Mouse (Mus musculus) CH12.LX (cell line): ENCODE data around the gene Magel2. TPM values are rescaled to one million over a fixed set of nuclear protein-coding genes. Genes with fewer than 3 reads are reported as not detected.

ENCODE experiments used
- DNase-seq: peaks from one replicate; pipeline ENCODE4 v3.0.0-alpha.2; 2013; ENCODE audit errors: extremely low read depth
- H3K27ac ChIP-seq: 2 replicates; pipeline ENCODE4 v1.5.1; 2012; ENCODE audit warnings: low read depth, mild to moderate bottlenecking, control low read depth, moderate library complexity; ENCODE audit not compliant: insufficient read depth
- H3K27me3 ChIP-seq: replicated peaks from 2 replicates; pipeline ENCODE3; 2012; ENCODE audit warnings: inconsistent platforms
- H3K36me3 ChIP-seq, 2 experiments: replicated peaks in 1 of 2; 2 replicates each; pipeline versions ENCODE3 to v1.6.1; 2012; ENCODE audit warnings: inconsistent platforms in 1 of 2, low read length in 1 of 2, mild to moderate bottlenecking in 1 of 2, mixed read lengths in 1 of 2, moderate library complexity in 1 of 2; ENCODE audit not compliant: control insufficient read depth in 1 of 2, insufficient read depth in 1 of 2
- H3K4me1 ChIP-seq, 2 experiments: 2 replicates each; pipeline ENCODE4 v1.6.1; 2012; ENCODE audit warnings: inconsistent platforms in 1 of 2, moderate library complexity in 1 of 2; ENCODE audit not compliant: insufficient read depth in 2 of 2, control insufficient read depth in 1 of 2
- H3K4me2 ChIP-seq: 2 replicates; pipeline ENCODE4 v1.6.1; 2012; ENCODE audit warnings: low read depth, mild to moderate bottlenecking, control low read depth; ENCODE audit not compliant: poor library complexity, insufficient read depth, severe bottlenecking
- H3K4me3 ChIP-seq, 3 experiments: fragments of 150-350 bp in 1 of 3; sonication (generic) in 1 of 3; replicated peaks in 1 of 3; 2 replicates each; pipeline versions ENCODE3 to v1.5.1; 2011 to 2012; ENCODE audit warnings: low read depth in 2 of 3, low read length in 2 of 3, mild to moderate bottlenecking in 2 of 3, moderate library complexity in 2 of 3, control low read depth in 1 of 3, improper control_type of control experiment in 1 of 3, inconsistent platforms in 1 of 3, mixed read lengths in 1 of 3; ENCODE audit not compliant: poor library complexity in 1 of 3
- H3K79me2 ChIP-seq: replicated peaks from 2 replicates; pipeline ENCODE4 v1.6.1; 2012; ENCODE audit warnings: mild to moderate bottlenecking, moderate library complexity; ENCODE audit not compliant: control insufficient read depth, poor library complexity, insufficient read depth, severe bottlenecking; ENCODE audit errors: extremely low read depth
- H3K9ac ChIP-seq: 2 replicates; pipeline ENCODE4 v1.6.1; 2012; ENCODE audit warnings: low read depth, mild to moderate bottlenecking, control low read depth, moderate library complexity; ENCODE audit not compliant: insufficient read depth
- H3K9me3 ChIP-seq: replicated peaks from 2 replicates; pipeline ENCODE3; 2012; ENCODE audit warnings: low read length, inconsistent platforms, mixed read lengths
- BHLHE40 ChIP-seq: IDR thresholded peaks from 2 replicates; pipeline ENCODE4 v1.6.1; 2011; ENCODE audit warnings: mild to moderate bottlenecking, low read depth, low read length, improper control_type of control experiment
- CTCF ChIP-seq, 2 experiments: IDR thresholded peaks in 1 of 2; conservative IDR thresholded peaks in 1 of 2; 2 replicates each; pipeline ENCODE4 v1.5.1; 2011 to 2012; ENCODE audit warnings: low read depth in 2 of 2, low read length in 2 of 2, improper control_type of control experiment in 1 of 2, inconsistent platforms in 1 of 2, mild to moderate bottlenecking in 1 of 2, moderate library complexity in 1 of 2
- ELF1 ChIP-seq: IDR thresholded peaks from 2 replicates; pipeline ENCODE4 v1.6.1; 2014; ENCODE audit warnings: low read depth, mild to moderate bottlenecking, inconsistent platforms, low read length, improper control_type of control experiment
- ETS1 ChIP-seq: conservative IDR thresholded peaks from 2 replicates; pipeline ENCODE4 v1.6.1; 2012; ENCODE audit warnings: low read depth, mild to moderate bottlenecking, inconsistent platforms, low read length, improper control_type of control experiment, moderate library complexity
- GABPA ChIP-seq: IDR thresholded peaks from 2 replicates; pipeline ENCODE4 v1.6.1; 2012; ENCODE audit warnings: low read depth, low read length, improper control_type of control experiment, inconsistent platforms; ENCODE audit not compliant: insufficient replicate concordance
- IRF4 ChIP-seq: IDR thresholded peaks from 2 replicates; pipeline ENCODE4 v1.6.1; 2014; ENCODE audit warnings: low read depth, mild to moderate bottlenecking, inconsistent platforms, low read length, improper control_type of control experiment
- JUN ChIP-seq: IDR thresholded peaks from 2 replicates; pipeline ENCODE4 v1.6.1; 2011; ENCODE audit warnings: low read depth, mild to moderate bottlenecking, low read length, improper control_type of control experiment, moderate library complexity; ENCODE audit not compliant: insufficient read depth
- JUND ChIP-seq: conservative IDR thresholded peaks from 2 replicates; pipeline ENCODE4 v1.6.1; 2011; ENCODE audit warnings: low read depth, low read length, improper control_type of control experiment
- KAT2A ChIP-seq: IDR thresholded peaks from 2 replicates; pipeline ENCODE4 v1.6.1; 2012; ENCODE audit warnings: low read length, improper control_type of control experiment, inconsistent platforms; ENCODE audit not compliant: insufficient replicate concordance
- MAFK ChIP-seq: IDR thresholded peaks from 2 replicates; pipeline ENCODE4 v1.6.1; 2011; ENCODE audit warnings: low read length, improper control_type of control experiment; ENCODE audit not compliant: insufficient replicate concordance
- MAZ ChIP-seq: IDR thresholded peaks from 2 replicates; pipeline ENCODE4 v1.6.1; 2012; ENCODE audit warnings: low read depth, mild to moderate bottlenecking, inconsistent platforms, low read length, improper control_type of control experiment, moderate library complexity
- MXI1 ChIP-seq: IDR thresholded peaks from 2 replicates; pipeline ENCODE4 v1.6.1; 2011; ENCODE audit warnings: mild to moderate bottlenecking, low read depth, low read length, improper control_type of control experiment
- MYC ChIP-seq: IDR thresholded peaks from 2 replicates; pipeline ENCODE4 v1.6.1; 2011; ENCODE audit warnings: low read depth, mild to moderate bottlenecking, improper control_type of control experiment, low read length
- PAX5 ChIP-seq: IDR thresholded peaks from 2 replicates; pipeline ENCODE4 v1.6.1; 2012; ENCODE audit warnings: low read length, inconsistent platforms, mixed read lengths
- POLR2A ChIP-seq: IDR thresholded peaks from 2 replicates; pipeline ENCODE4 v1.6.1; 2011; ENCODE audit warnings: low read depth, mild to moderate bottlenecking, improper control_type of control experiment, low read length
- POLR2AphosphoS2 ChIP-seq: IDR thresholded peaks from 2 replicates; pipeline ENCODE4 v1.6.1; 2011; ENCODE audit warnings: low read depth, low read length, improper control_type of control experiment
- SIN3A ChIP-seq: IDR thresholded peaks from 2 replicates; pipeline ENCODE4 v1.6.1; 2012; ENCODE audit warnings: low read length, improper control_type of control experiment, inconsistent platforms
- SMC3 ChIP-seq: IDR thresholded peaks from 2 replicates; pipeline ENCODE4 v1.6.1; 2011; ENCODE audit warnings: low read depth, low read length, improper control_type of control experiment
- TBP ChIP-seq: conservative IDR thresholded peaks from 2 replicates; pipeline ENCODE4 v1.6.1; 2011; ENCODE audit warnings: low read depth, low read length, improper control_type of control experiment
- TCF12 ChIP-seq: IDR thresholded peaks from 2 replicates; pipeline ENCODE4 v1.6.1; 2014; ENCODE audit warnings: low read depth, mild to moderate bottlenecking, inconsistent platforms, low read length, improper control_type of control experiment
- UBTF ChIP-seq: IDR thresholded peaks from 2 replicates; pipeline ENCODE4 v1.6.1; 2012; ENCODE audit warnings: low read depth, mild to moderate bottlenecking, inconsistent platforms, low read length, improper control_type of control experiment, moderate library complexity
- dilution Hi-C: fragments of 300-500 bp; cut with MboI; formaldehyde crosslinking; loops from 2 replicates; pipeline ENCODE4 v1.14.3; 2020; ENCODE audit warnings: low sequenced_read_pairs; ENCODE audit not compliant: extremely low pct_unique_long_range_greater_than_20kb, extremely low pct_ligation_motif_present
- in situ Hi-C: fragments of 300-500 bp; cut with MboI; formaldehyde crosslinking; loops from 3 replicates; pipeline ENCODE4 v1.14.3; 2019; ENCODE audit warnings: low sequenced_read_pairs, low pct_ligation_motif_present, low pct_unique_long_range_greater_than_20kb, mixed read lengths
- polyA plus RNA-seq: library from polyadenylated mRNA; unstranded; fragments of >175 nt; gene quantifications from 2 replicates; pipeline ENCODE4 v1.2.1, GENCODE M21; 2012; ENCODE audit warnings: low read depth; ENCODE audit not compliant: insufficient read length
- total RNA-seq, 2 experiments: library from RNA; depleted of rRNA; stranded (reverse); fragments of 300-350 nt in 1 of 2; fragments of >200 nt in 1 of 2; gene quantifications; 2 replicates each; pipeline ENCODE4 v1.2.3; 2012 to 2014

Gene Magel2
- total and polyA plus RNA-seq, 3 experiments: not detected

DNA sequence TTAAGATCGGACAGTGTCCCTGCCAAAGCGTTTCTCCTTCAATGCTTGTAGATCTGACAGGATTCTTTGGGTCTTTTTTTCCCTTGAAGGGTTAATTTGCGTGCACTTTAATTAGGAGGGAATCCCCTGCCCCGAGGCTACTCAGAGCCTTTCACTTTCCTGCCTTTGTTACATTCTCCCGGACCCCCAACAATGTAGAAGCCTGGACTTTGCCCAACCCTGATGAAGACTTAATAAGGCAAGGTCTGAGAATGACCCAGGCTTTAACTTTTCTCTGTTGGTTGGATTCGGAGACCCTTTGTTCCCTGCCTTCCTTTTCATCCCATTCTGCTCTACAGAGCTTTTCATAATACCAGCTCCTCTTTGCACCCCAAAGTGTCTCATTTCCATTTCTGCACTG is 43.8 kb downstream of the Magel2 start:
- peaks cover 35% of the 10 kb centered on the region for H3K9me3 ChIP-seq
- in situ Hi-C loops: no loop called here
- no peak overlapping the region for H3K27ac ChIP-seq
- H3K79me2 ChIP-seq: no peaks in the 10 kb centered on the region
- no peaks in the 10 kb centered on the region for H3K36me3 ChIP-seq
- TF ChIP-seq KAT2A (no peak), MAFK (no peak), TCF12 (no peak), ETS1 (no peak), PAX5 (no peak), JUND (no peak)
- TF ChIP-seq, all 38 proteins: peak for 0
- Histone ChIP-seq H3K27me3 (no peaks in the 10 kb centered on the region), H3K4me1 (no peaks in the 10 kb centered on the region), H3K4me2 (no peak overlapping the region), H3K9ac (no peak overlapping the region), H3K4me3 (no peak overlapping the region)
- dilution Hi-C loops: no loop called here
- DNase-seq: no peak

- dilution Hi-C loops (no loop called here), in situ Hi-C loops (no loop called here)
- no peaks in the 10 kb centered on the region for H3K27me3 ChIP-seq
- H3K36me3 ChIP-seq: no peaks in the 10 kb centered on the region
- DNase-seq: no peak
- H3K9ac ChIP-seq: no peak overlapping the region
- H3K4me1 ChIP-seq: no peaks in the 10 kb centered on the region
- H3K79me2 ChIP-seq: no peaks in the 10 kb centered on the region
- no peak overlapping the region for H3K4me3 ChIP-seq
- peaks cover 30% of the 10 kb centered on the region for H3K9me3 ChIP-seq
- no peak overlapping the region for H3K4me2 ChIP-seq
- no peak overlapping the region for H3K27ac ChIP-seq
- TF ChIP-seq UBTF (no peak), MAZ (no peak), SIN3A (no peak), POLR2A (no peak), POLR2AphosphoS2 (no peak), TCF12 (no peak), IRF4 (no peak), PAX5 (no peak), KAT2A (no peak), MXI1 (no peak), MYC (no peak), GABPA (no peak), SMC3 (no peak), MAFK (no peak), BHLHE40 (no peak), CTCF (conservative IDR thresholded peaks at IDR 0.05 in 1 of 2, IDR thresholded peaks at IDR 0.05 in 1 of 2; ENCODE audit: low read depth in 2 of 2, low read length in 2 of 2) (no peak), TBP (no peak), JUN (no peak), ELF1 (no peak)
Observed at GRCm38 (mm10) chr7:62423210-62423609, 46.4 kb downstream of the Magel2 start.
